Mouse (Mus musculus) left cerebral cortex, adult 9 months (tissue): ENCODE data around the gene Sart1.
A peak's percentile ranks its signal among the peaks of the same experiment; 100 is the strongest.
"Not testable (repeated sequence)": the region's sequence is repeated elsewhere in the genome, so short reads cannot be mapped to it uniquely, and the experiment has no call there.

Source experiments
- DNase-seq, 2 experiments: peaks; one replicate each; pipeline ENCODE4 v3.0.0; 2022; ENCODE audit warnings: low spot score in 2 of 2

Sart1 gene

GRCm38 (mm10) chr19:5414534-5414957 is 26.0 kb upstream of the Sart1 start:
- peak in 1 of 2 experiments; percentile 36 for DNase-seq

GRCm38 (mm10) chr19:5413840-5414239 is 25.3 kb upstream of the Sart1 start:
- DNase-seq, result no peak

- no peak for DNase-seq
Observed at GRCm38 (mm10) chr19:5411961-5412360, 23.5 kb upstream of the Sart1 start.

- DNase-seq, result no peak
Observed at GRCm38 (mm10) chr19:5410641-5411040, 22.1 kb upstream of the Sart1 start.

GRCm38 (mm10) chr19:5409068-5409467 is 20.6 kb upstream of the Sart1 start:
- no peak for DNase-seq

- no peak for DNase-seq
Observed at GRCm38 (mm10) chr19:5408057-5409001, 19.8 kb upstream of the Sart1 start.

GRCm38 (mm10) chr19:5407133-5407532 is 18.6 kb upstream of the Sart1 start:
- DNase-seq, result peak in 1 of 2 experiments; percentile 71

- DNase-seq, result peak in 1 of 2 experiments; percentile 68
Observed at GRCm38 (mm10) chr19:5406531-5407126, 18.1 kb upstream of the Sart1 start.

- no peak for DNase-seq
Observed at GRCm38 (mm10) chr19:5405924-5406323, 17.4 kb upstream of the Sart1 start.

GRCm38 (mm10) chr19:5402293-5402692 is 13.8 kb upstream of the Sart1 start, which contains the start of gene Tsga10ip:
Gene Tsga10ip (minus strand): TSS chr19:5402526.
- no peak for DNase-seq

GRCm38 (mm10) chr19:5401073-5401472 is 12.6 kb upstream of the Sart1 start:
- DNase-seq, result not testable (repeated sequence)

- DNase-seq, result no peak
Observed at GRCm38 (mm10) chr19:5395371-5395770, 6.9 kb upstream of the Sart1 start.

- no peak for DNase-seq
Observed at GRCm38 (mm10) chr19:5394168-5394567, 5.7 kb upstream of the Sart1 start.

- peak in 1 of 2 experiments; percentile 17 for DNase-seq
Observed at GRCm38 (mm10) chr19:5392892-5393291, 4.4 kb upstream of the Sart1 start.

GRCm38 (mm10) chr19:5390416-5390815 is 1.9 kb upstream of the Sart1 start:
- DNase-seq, result no peak

- DNase-seq, result no peak
Observed at GRCm38 (mm10) chr19:5389647-5390046, 1.1 kb upstream of the Sart1 start.

- DNase-seq, result peak in 1 of 2 experiments; percentile 17
Observed at GRCm38 (mm10) chr19:5388011-5388441, 477 bp downstream of the Sart1 start.

- DNase-seq, result no peak
Observed at GRCm38 (mm10) chr19:5384715-5385114, 3.8 kb downstream of the Sart1 start.

GRCm38 (mm10) chr19:5383326-5383725 is 5.2 kb downstream of the Sart1 start:
- no peak for DNase-seq

- DNase-seq, result no peak
Observed at GRCm38 (mm10) chr19:5377446-5377845, 11.1 kb downstream of the Sart1 start.

GRCm38 (mm10) chr19:5374748-5375147 is 13.8 kb downstream of the Sart1 start:
- no peak for DNase-seq

- DNase-seq, result no peak
Observed at GRCm38 (mm10) chr19:5374177-5374576, 14.3 kb downstream of the Sart1 start.

- no peak for DNase-seq
Observed at GRCm38 (mm10) chr19:5372724-5373123, 15.8 kb downstream of the Sart1 start.
